Mouse (Mus musculus) ZHBTc4 (cell line): ENCODE results near the gene Tnfrsf19.
A peak's percentile ranks its signal among the peaks of the same experiment; 100 is the strongest.

ENCODE experiments used
- DNase-seq: peaks from one replicate; pipeline ENCODE4 v3.0.0-alpha.2; 2011; ENCODE audit warnings: low read depth, low spot score

The Tnfrsf19 gene

DNA sequence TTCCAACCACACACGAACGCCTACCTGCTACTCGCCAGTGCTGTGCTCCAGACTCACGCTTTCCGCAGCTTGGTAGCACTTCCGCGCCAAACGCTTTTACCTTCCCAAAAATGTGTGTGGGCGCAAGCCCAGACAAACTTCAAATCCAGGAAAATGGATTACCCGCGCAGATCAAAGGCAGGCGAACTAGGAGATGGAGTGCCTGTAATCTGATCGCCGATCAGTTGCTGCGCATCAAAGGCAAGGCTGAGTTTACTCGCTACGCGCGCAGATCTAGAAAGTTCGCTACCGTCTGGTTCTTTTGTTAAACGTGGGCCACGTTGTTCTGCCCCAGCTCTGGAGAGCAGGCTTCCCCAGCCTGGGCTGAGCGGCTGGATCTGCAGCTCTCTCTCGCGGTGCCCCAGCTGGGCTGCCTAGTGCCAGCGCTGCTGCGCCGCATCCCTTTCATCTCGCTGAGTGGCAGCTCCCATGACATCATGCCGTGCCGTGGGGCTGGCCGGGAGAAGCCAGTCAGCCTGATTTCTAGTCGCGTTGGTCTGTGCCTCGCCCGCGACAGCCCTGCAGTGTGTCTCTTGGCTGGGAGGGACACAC lies at the start of gene Tnfrsf19:
Gene Tnfrsf19 (minus strand): TSS at position 400 of the 591 bp plus-strand sequence.
- peak; percentile 83 for DNase-seq

DNA sequence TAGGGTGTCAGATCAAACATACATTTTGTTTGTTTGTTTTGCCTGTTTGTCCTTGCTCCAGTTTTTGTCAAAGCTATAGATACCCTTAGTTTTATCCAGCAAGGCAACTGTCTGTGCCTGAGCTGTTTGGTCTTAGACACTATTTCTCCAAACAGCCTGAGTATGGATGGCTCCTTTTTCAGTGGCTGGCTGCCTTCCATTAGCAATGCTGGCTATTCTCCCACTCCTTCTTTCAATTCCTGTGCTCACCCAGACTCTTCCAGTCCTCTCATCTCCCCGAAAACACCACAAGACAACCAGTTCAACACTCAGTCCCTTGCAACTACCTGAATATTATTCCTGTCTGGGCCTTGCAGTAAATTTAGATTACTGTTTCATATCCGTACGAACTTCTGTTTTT lies 45.8 kb upstream of the Tnfrsf19 start:
- no peak for DNase-seq

DNA sequence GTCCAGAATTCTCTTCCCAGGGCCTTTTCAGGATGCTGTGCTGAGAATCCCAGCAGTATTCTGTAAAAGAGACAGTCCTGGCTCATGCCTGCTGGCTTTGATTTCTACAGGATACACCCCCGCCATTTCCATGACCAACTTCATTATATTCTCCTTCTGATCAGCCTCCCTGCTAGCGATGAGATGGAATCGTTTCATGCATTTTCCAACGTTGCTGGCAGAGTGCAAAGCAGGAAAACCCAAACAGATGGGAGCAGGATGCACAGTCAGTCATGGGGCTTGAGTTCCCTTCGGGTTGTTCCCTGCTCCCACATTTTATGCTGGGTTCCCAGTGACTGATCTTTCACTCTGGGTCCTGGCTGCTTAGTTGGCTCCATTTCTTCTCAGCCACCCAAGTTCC lies 44.7 kb upstream of the Tnfrsf19 start:
- DNase-seq: no peak

- no peak for DNase-seq
Measured at GRCm38 (mm10) chr14:61088187-61088586, 41.9 kb upstream of the Tnfrsf19 start.

GRCm38 (mm10) chr14:61085325-61085724 lies 39.0 kb upstream of the Tnfrsf19 start:
- peak; percentile 35 for DNase-seq

- no peak for DNase-seq
Measured at GRCm38 (mm10) chr14:61069555-61069954, 23.3 kb upstream of the Tnfrsf19 start.

DNA sequence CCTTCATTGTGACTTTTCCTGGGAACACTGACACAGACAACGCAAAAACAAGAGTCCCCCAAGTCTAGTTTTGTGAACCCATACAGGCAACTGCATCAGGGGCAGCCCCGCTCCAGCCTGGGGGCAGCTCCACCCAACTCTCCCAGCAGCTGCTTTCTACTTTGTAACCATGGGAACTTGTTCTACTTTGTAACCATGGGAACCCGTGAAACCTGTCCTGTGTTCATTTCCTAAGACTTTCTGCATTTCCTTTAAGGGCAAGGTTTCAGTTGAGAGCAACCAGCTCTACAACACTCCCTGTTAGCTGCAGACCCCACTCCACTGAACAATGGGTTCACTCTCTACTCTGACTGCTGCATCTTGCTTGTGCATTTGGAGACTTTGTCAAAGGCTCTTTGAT lies 15.4 kb upstream of the Tnfrsf19 start:
- DNase-seq: peak; percentile 52

- no peak for DNase-seq
Measured at GRCm38 (mm10) chr14:61059316-61059945, 13.1 kb upstream of the Tnfrsf19 start.

DNA sequence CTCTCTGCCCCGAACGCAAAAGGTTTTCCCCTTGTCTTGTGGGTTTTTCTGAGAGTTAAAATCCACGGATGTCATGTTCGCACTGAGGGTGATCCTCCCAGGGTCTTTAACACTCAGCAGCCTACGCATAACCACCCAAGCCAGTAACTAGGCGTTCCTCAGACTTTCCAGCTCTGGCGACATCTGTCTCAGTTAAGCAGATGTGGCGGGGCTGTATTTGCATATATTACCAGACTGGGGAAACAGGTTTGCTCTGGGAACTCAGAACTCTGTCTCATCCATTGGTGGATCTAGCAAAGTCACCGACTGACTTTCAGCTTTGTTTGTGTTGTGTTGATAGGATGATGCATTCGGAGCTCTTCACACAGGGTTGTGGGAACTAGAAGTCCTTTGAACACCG lies 10.7 kb upstream of the Tnfrsf19 start:
- no peak for DNase-seq

DNA sequence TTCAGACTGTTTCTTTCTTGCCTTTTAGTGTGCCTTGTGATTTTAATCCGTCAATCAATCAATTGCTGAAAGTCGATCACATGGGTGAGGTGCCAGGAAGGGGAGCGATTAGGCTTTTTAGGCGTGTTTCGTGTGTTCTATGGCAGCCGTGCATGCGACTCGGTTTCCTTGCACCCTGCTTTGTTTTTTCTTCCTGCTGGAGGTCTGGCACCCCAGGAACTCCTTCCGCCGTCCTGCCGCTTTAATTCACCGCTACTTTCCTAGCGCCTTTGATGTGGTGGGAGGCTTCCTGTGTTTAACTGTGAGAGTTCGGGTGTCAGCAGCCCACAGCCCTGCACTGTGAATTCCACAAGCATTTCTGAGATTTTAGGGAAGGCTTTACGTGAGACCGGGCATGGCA lies 10.2 kb upstream of the Tnfrsf19 start:
- peak; percentile 16 for DNase-seq

DNA sequence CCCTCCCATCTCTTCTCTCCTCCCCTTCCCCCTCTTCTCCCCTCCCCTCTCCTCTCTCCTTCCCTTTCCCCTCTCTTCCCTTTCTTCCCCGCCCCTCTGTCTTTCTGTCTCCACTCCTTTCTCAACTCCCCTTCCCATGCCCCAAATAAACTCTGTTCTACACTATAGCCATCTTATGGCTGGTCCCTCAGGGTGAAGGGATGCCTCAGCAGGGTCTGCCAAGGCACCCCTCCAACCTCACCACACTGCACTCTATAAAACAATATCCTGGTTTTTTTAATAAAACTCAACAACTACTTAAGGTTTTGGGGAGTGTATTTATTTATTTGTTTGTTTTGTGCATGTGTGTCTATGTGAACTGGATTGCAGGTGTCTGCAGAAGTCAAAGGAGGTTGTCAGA lies 9.6 kb upstream of the Tnfrsf19 start:
- DNase-seq: no peak

DNA sequence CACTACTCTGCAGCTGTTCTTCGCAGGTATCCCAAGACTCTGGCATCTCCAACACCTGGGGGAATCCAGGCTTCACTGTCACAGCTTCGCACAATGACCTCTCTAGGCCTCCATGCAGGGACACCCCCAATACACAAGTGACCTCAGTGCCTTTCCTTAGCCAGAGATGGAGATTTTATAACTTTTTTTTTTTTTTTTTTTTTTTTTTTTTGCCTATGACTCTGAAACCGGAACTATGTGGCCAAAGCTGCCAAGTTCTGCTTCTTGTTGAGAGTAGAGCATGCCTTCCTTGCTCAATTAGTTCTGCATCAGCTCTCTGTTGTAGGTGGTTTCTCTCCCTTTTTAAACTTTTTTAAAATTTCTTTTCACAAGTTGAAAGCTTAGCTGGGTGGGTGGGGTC lies 5.9 kb upstream of the Tnfrsf19 start:
- no peak for DNase-seq

GRCm38 (mm10) chr14:61045446-61046090 lies 722 bp downstream of the Tnfrsf19 start:
- DNase-seq: peak; percentile 54

- DNase-seq: no peak
Measured at GRCm38 (mm10) chr14:61044316-61044715, 2.0 kb downstream of the Tnfrsf19 start.

- DNase-seq: no peak
Measured at GRCm38 (mm10) chr14:61043511-61044310, 2.6 kb downstream of the Tnfrsf19 start.

DNA sequence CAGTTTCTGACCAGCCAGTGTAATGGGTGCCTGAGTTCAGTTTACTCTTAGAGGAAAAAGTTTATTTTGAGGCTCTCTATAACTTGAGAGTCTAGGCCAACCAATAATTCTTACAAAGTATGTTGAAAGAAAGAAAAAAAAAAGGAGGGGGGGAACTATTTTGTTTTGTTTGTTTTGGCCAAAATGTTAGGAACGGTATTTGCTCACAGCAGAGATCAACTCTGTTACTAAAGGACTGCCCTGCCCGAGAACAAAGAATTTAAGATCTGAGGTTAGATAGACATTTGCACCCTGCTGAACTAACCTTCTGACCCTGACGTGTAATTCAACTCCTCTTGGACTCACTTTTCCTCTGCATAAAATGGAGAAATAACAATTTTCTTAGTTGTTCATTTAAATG lies 4.0 kb downstream of the Tnfrsf19 start:
- DNase-seq: no peak

DNA sequence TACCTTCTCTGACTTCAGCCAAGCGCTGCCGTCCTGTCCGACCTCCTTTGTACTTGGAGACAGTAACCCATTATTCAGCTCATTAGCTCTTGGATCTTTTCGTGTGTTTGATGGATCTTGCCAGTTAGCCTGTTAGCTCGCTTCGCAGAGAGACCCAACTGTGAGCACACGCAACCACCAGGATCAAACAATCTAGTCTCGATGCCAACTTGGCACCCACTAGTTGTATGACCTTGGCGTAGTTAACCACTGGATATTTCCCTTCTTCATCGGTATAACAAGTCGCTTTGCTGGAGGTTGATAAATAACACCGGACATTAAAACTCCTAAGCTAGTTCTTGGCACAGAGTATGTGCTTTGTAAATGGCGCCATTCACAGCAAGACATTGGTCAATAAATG lies 6.1 kb downstream of the Tnfrsf19 start:
- no peak for DNase-seq

DNA sequence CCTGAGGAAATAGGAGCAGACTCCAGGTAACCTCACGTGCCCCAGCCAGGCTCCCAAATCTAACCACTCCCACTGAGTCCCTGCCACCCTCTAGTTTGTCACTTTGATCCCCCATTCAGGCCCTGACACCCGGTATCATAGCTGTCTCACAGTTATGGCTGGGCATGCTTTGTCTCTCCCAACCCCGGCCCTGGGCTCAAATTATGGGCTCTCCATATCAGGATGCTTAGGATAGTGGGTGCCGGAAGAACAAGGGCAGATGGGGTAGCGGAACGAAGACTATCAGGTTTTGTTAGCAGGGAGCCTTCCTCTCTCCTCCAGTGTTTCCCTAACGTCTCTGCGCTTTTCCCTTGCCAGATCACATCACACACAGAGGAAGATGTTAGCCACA lies 8.2 kb downstream of the Tnfrsf19 start:
- DNase-seq: no peak

- peak; percentile 74 for DNase-seq
Measured at GRCm38 (mm10) chr14:61037321-61038081, 8.8 kb downstream of the Tnfrsf19 start.

- no peak for DNase-seq
Measured at GRCm38 (mm10) chr14:61030366-61030765, 15.9 kb downstream of the Tnfrsf19 start.

DNA sequence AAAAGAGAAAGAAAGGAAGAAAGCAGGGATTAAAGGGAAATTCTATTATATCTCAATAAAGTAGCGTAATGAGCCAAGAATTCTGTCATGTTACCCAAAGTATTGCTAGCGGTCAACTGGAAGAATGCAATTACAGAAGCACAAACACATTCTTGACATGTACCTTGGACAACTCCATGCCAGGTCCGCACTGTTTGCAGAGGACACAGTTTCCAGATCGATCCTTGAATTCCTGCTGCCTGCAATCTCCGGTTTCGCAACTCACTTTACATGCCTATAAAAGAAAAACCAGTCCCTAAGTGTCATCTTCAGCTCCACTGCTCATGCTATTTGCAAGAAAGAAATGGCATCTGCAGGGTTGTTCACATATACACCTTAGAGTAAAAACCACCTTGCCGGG lies 22.3 kb downstream of the Tnfrsf19 start:
- DNase-seq: peak; percentile 49

- DNase-seq: no peak
Measured at GRCm38 (mm10) chr14:61022383-61022782, 23.9 kb downstream of the Tnfrsf19 start.
